Mouse (Mus musculus) kidney, postnatal 10 days (tissue): ENCODE data around the gene Cfap65.
A peak's percentile ranks its signal among the peaks of the same experiment; 100 is the strongest.

Experiments
- DNase-seq: peaks from one replicate; pipeline ENCODE4 v3.0.0; 2021; ENCODE audit warnings: mixed read lengths

Gene Cfap65

DNA sequence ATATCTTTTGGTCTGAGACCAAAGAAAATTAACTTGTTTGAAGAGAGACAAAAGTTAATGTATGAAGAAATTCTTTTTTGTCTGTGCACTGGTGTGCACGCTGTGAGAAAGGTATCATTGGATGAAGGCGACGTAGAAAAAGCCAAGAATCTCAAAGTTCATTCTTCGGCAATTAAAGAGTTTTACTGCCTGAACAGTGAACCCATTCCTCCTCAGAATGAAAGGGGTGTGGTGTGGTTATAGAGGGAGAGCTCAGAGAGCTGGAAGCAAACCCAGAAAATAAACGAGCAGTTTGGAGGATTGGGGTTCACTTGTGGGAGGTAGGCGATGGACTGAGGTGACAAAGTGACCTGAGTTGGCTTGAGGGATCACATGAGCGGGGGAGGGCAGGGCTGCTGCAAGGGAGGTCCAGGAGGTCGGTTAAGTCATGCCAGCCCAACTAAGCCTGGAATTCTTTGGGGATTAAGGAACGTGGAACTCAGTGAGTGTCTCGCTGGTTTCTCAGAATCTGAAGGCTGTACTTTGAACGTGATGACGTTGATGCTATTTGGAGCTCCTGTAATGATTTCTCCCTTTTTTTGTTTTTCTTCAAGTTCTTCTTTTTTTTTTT is 927 bp upstream of the Cfap65 start:
- peak; percentile 49 for DNase-seq

DNA sequence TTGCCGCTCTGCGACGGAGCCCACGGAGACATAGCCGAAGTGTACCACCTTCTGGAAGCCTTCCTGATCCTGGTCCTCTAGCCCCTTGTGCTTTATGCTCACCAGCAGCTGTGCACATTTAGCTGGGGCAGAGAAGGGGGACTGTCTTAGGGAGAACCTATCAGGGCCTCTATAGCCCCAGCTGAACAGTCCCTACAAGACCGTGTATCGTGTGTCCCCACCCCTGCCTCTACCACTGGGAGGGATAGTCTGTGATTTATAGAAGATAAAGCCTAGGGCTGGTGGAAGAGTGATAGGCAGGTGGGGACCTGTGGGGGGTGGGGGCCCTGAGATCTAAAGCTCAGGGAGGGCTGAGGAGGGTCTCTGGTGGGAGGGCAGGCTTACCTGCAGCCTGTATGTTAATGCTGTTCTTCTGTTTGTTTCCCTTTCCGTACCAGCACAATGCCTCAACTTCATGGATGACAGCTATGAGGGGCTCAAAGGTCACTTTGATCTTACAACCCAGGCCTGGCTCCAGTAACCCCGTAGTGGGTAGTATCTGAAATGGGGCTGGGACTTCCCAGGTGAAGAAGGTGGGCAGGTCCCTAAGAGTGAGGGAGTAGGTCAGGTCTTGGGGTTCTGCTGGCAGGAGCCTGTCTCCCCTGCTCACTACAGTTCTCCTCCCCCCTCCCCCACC is 7.6 kb downstream of the Cfap65 start:
- no peak for DNase-seq

DNA sequence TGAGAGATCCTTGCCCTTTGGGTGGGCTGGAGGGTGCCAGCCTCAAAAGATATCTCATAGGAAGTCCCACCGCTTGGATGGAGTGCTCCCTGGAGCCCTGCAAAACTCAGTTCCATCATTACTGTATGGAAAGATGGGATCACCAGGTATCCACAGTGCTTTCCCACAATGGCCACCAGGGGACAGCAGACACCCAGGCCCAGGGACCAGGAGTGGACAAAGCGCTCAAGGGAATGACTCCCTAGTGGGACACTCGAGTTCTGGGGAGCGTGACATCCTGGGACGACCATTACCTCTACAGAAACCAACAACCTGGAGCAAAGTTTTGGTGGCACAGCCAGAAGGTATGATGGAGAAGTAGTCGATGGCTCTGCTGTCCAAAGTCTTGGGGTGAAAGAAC is 8.7 kb downstream of the Cfap65 start:
- DNase-seq: peak; percentile 82

DNA sequence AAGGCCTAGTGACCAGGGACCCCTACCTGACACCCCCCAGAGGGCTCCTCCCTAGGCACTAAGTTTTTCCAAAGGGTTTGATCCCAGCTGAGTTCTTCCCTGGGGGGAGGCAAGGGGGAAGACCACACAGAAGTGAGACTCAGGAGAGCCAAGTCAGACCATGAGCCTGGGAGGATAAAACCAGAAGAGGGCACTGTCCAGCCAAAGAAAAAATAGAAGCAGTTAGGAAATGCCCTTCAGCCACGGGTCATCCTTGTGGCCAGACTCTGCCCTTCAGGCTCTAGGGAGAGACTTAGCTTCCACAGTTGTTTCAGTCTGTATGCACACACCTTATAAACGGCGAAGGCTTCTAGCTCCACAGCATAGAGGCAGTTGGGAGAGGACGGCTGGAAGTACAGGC is 10.9 kb downstream of the Cfap65 start:
- no peak for DNase-seq

DNA sequence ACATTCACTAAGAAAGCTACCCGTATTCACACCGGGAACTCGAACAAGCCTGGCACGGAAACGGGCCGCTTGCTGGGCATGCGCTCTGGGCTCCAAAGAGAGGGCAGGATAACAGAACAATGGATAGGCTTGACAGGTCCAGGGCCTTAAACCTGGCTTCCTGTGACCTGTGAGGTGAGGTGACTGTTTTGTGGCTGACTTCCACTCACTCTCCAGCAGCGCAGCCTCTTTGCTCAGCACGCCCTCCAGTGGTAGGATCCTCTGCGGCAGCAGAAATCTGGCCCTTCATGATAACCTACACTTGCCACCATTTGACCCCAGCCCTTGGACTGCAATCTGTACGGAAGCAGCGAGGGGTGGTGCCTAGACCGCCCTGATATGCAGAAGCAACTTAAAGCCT is 19.7 kb downstream of the Cfap65 start:
- peak; percentile 25 for DNase-seq

DNA sequence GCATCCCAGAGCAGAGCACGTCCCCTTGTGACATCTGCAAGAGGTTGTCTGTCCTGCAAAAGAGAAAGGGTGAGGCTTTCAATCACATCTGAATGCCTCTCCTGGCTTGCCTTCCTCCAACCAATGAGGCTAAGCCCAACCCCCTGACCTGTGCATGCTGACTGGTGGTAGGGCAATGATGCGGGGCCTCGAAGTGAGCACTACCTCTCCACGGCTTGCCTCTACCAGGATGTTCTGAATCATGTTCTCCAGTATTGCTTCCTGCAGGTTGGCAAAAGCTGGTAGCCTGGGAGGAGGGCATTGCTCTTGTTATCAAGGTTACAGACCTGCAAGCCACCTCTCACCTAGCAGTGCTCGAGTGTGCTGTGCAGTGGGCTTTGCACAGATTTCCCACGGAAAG is 33.2 kb downstream of the Cfap65 start:
- no peak for DNase-seq

DNA sequence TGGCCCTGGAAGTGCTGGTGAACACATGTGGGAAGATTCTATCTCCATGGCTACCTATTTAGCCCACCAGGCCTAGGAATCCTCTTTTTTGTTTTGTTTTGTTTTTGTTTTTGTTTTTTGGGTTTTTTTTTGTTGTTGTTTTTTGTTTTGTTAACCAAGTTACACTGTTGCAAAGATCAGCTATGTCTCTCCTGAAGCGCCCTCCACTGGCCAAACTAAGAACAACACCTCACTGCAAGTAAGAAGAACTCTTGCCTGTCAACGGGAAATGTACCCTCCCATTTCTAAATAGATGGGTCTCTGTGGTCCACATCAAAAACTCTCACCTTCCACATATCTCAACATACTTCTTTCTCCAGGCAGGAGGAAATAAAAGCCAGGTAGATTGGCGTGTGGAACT is 33.7 kb downstream of the Cfap65 start:
- DNase-seq: peak; percentile 78

DNA sequence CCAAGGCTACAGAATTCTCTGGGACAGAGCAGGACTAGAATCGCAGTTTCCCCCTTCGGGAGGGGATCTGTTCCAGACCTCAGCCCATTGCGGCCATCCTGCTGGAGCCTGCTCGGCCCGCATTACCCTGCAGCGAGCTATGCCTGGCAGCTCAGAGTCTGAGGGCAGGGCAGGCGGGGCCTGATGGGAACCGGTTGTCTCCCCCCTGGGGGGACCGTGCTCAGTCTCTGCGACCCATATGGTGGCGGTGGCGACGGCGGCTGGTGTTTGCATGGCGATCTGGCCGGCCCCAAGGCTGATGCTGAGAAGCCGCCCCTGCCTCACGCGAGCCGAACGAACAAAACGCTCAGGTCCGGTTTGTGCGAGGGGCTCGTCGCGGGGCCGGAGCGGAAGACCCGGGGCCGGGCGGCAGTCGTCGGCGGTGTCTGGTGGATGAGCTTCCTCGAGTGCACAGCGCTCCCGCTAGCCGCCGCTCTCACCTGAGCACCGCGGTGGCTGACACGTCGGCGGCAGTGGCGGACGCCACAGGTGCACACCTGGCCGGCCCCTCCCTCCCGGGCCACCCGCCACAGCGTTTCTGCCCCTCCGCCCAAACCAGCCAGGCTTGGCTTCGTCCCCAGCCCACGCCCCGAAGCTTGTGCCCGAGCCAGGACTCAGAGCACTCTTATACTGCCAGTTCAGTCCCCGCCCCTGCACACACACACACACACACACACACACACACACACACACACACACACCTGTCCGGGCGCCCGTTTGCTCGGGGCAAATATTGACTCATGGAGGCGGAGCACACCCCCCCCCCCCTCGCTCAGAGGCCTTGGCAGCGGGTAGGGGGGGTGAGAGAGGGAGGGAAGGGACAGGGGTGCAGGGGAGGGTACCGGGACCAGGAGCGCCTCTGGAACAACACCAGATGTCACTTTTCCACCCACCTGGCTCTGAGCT is 34.8 kb downstream of the Cfap65 start:
- peak; percentile 56 for DNase-seq

DNA sequence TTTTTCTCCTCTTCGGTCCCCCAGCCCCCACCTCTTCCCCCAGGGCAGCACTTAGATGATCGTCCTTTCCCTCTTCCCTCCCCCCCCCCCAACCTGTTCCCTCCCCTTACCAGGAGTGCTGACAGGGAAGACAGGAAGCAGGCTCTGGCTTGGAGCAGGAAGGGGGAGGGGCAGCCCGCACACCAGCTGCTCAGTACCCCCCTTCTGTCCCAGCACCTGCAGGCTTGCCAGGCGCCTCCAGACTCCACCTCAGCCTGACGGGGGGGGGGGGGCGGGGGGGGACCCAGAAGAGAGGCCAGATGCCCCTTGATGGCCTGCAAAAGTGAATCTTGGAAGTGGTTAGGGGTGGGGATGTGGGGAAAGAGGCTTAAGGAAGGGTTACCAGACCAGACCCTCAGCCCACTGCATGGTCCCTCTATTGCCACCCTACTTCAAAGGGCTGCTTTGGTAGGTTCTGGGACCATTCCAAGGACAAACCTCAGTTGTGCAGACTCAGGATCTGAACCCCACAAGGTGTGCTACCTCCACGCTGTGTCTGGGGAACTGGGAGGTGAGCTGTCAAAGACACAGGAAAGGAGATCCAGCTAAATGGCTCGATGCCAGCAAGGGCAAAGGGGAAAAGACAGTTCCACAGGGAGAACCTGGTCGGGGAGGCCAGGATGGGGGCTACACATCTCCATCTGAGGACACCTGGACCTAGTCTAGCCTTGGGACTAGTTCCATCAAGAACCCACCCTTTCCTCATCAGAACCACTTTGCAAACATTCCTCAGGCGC is 36.6 kb downstream of the Cfap65 start:
- peak; percentile 51 for DNase-seq

DNA sequence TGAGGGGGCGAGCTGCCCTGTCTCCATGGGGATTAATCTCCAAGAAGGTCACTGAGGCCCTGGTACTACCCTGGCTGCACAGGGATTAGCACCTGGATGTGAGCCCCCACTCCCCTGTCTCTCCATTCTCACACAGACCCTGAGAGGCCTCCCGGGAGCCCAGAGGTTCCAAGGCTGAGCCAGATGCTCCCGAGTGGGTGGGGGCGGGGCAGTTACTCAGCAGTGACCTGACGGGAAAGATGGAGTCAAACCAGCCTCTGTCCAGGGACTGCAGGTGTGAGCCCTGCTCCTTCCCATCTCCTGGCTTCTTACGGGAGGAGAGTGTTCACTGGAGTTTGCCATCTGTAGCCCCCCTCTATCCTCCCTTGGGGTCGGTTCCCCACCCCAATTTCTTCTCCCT is 37.4 kb downstream of the Cfap65 start:
- DNase-seq: no peak

DNA sequence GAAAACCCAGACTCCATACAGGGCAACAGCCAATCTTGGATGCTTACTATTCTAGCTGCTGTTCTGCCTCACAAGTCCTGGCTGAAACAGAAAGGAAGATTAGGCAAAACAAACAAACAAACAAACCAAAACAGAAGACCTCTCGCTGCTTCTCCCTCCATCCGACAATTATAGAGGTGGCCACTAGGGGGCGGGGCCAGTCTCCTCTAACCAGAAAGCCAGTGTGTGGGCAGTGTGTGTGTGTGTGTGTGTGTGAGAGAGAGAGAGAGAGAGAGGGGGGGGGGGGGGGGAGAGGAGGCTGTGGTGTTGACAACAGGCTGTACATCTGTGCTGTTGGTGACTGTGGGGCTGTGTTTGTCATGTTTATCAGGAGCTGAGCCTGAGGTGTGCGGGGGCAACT is 40.4 kb downstream of the Cfap65 start:
- DNase-seq: peak; percentile 81

DNA sequence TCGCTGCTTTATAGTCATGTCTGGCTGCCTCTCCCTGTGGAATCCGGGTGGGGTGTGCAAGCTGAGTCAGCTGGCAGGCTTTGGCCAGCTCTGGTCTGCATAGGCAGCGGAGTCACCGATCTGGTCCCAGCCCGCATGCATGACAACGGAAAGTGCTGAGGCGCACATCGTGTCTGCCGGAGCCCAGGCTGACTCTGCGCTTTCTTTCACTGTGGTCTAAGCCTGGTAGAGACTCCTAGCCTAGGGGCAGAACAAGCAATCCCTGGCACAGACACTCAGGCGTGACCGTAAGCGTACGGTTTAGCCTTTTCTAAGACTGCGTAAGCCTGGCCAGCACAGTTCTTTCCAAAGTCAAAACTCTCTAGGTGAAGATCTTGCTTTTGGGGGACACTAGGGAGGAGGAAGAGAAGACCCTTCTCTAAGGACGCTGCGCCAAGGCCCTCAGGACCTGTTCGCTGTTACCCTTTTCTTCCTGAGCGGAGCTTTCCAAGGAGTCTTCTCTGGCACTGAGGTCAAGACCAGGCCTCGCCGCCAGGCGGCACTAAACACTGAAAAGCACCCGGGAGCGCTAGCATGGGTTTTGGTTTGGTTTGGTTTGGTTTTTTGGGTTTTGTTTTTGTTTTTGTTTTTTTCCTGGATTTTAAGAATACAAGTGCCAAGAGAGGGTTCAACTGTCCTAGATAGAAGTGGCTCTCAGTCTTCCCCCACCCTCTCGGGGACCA is 42.1 kb downstream of the Cfap65 start, which contains the start of gene Cryba2:
Gene Cryba2, minus strand, starts transcription at position 10 of the 722 bp plus-strand sequence.
- DNase-seq: peak; percentile 67

DNA sequence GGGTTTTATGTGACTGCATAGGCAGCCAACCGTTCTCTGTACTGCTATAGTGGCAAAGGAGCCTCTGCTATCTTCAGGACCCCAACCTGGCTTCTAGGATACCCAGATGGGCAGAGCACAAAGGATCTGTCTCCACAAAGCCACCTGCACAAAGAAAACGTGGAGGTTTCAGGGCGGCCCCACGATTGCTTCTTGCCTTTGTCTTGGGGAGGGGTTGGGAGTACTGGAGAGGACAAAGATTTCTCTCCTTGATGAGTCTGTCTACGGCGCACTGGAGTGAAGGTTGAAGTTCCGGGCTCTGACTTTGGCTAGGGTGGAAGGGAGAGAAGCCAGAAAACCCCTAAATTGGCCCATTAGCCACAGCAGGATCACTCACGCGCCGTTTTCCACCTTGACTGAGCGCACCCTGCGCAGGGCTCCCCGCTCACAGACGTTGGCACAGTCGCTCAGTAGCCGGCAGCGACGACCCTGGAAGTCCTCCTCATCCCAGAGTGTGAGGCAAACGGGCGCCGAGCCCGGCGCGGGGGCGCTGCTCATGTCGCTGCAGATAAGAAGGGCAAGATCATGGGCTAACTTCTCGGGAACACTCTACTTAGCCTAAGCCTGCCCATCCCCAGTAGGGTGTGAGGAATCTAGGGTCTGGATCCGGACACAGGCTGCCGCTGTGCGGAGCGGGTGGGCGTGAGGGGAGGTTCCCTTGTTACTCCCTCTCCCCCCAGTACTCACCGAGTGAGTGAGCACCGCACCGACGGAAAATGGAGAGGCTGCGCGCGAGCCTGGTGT is 42.9 kb downstream of the Cfap65 start:
- DNase-seq: no peak

DNA sequence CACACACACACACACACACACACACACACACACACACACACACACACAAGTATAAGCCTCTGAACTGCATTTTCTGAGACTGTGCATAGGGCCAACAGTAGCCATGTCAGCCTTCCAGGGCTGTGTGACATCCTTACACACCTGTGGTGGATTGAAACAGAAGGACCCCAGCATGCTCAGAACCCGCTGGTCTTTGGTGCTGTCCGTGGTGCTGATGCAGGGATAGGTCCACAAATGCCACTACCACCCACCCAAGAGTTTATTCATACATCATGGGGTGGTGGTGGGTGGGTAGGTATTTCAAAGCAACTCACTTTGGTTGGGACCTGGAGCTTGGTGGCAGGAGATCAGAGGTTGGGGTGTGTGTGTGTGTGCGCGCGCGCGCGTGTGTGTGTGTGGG is 43.9 kb downstream of the Cfap65 start:
- peak; percentile 79 for DNase-seq

DNA sequence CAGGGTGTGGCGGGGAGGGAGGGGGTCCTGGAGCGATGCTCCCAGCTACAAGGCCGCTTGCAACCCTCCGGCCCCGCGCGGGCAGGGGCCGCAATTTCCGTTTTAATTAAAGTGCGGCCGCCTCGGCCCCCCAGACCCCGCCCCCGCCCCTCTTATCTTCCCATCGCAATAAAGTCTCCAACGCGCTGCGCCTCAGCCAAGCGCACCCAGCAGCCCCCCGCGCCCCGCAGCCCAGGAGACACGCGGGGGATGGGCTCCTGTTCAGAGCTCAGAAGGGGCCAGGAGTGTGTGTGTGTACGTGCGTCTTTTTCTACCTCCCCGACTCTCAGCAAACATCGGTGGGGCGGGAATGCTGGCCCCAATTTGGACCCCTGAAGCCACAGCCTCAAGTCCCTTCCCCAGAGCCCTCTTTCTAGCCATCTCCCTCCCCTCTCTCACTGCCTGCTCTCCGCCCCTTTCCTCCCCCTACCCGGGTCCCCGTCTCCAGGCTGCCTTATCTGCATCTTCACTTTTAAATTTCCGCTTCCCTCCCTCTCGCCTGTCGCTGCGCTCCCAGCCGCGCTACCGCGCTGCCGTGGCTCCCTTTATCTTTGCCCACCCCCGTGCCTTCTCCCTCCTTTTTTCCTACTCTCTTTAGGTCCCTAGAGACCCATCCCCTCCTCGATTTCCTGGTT is 49.9 kb downstream of the Cfap65 start, which contains the start of gene Fev:
Gene Fev, minus strand, starts transcription at position 51 of the 674 bp plus-strand sequence.
- no peak for DNase-seq

DNA sequence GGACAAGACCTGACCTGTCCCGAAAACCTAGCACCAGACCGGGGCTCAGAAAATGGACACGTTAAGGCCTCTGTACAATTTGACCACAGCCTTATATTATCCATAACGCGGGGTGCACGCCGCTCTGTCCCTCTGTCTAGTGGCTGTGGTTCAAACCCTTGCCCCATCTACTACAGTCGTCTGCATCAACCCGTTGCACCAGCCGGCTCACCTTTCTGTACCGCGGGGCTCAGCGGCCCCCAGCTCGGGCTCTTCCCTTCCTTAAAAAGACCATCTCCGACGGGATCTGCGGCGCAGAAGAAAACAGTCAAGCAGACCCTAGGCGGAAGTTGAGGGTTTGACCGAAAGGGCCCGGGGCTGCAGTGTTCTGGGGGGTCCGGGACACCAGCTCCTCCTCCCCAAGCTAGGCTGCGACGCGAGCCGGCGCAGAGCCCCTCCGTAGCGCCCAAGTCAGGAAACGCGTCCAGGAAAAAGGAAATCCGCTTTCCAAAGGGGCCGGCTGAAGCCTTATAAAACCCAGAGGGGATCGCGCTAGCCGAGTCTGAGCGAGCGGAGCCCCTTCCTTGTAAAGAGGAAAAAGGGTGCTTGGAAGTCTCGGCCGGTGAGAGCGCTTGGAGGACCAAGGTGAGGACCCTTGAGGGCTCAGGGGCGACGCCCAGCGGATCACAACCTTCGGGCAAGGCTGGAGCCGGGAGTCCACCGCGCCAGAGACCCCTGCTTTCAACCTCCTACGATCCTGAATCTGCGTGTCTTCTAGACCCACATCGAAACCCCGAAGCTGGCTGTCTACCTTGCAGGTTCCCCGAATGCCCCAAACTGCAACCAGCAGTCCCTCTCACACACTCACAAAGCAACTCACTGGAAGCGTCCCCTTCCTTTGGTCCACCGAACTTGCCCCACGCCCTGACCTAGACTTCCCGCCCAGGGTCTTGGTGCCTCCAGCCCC is 50.9 kb downstream of the Cfap65 start:
- no peak for DNase-seq

DNA sequence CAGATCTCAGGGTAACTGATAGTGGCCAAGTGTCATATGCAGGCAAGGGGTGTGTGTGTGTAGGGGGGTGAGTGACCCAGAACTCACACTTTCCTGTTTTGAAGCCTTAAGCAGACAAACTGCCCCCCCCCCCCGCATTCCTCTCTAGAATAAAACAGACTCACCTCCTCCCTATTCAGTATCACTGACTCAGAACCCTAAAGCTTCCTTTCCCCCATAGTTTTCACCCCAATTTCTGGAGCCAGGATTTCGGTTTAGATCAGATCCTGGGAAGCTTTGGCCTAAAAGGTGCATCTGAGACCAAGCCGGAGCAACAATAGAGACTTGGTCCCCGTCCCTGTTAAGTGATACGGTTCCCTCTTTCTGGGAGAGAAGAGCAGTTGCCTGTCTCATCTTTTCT is 52.0 kb downstream of the Cfap65 start:
- no peak for DNase-seq

DNA sequence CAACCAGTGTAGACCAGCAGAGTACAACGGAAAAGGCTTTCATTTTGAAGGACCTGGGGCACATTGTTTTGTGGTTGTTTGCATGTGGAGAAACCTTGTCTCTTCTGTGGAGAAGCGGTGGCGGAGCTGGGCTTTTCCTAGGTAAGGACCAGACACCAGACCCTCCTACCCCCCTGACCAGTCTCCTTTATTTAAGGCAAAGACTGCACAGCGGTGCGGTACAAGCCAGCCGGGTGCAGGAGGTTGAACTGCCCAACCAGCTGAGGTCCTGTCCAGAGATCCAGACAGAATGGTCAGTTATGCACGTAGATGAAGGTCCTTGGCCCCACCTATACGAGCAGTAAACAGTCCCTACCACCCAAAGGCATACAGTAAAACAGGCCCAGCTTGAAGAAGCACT is 52.6 kb downstream of the Cfap65 start:
- no peak for DNase-seq

DNA sequence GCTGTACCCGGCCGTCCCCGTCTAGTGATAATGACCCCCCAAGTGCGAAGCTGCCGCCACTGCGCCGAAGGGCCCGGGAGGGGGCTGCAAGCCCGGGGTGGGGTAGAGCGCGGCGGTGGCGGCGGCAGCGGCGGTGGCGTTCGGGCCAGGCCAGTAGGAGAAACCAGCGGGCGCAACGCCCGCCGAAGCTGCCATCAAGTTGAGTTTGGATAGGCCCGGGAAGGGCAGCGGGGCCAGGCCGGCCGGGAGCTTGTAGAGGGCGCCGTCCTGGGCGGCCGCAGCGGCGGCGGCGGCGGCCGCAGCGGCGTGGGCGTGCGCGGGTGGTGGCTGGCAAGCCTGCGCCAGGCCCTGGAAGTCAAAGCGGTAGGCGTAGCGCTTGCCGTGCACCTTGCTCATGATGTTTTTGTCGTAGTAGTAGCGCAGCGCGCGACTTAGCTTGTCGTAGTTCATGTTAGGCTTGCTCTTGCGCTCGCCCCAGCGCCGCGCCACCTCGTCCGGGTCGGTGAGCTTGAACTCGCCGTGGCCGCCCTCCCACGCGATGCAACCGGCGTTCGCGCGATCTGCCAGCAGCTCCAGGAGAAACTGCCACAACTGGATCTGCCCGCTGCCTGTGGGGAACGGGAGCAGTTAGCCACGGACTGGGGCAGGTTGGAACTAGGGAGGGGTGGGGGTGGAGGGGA is 53.2 kb downstream of the Cfap65 start:
- no peak for DNase-seq
